Mouse (Mus musculus) spleen, adult 2 months (tissue): ENCODE measurements around the gene Marcksl1. TPM values are rescaled to one million over a fixed set of nuclear protein-coding genes. Genes with fewer than 3 reads are reported as not detected.

Experiments
- DNase-seq, 2 experiments: peaks; one replicate each; pipeline versions ENCODE4 v3.0.0 to v3.0.0-alpha.2; 2012 to 2021; ENCODE audit warnings: low spot score in 2 of 2, low read depth in 1 of 2
- H3K27ac ChIP-seq: fragments of 200-500 bp; 2 replicates; pipeline ENCODE4 v1.5.1; 2012; ENCODE audit warnings: low read length, inconsistent platforms; ENCODE audit not compliant: insufficient read depth
- H3K27me3 ChIP-seq: fragments of 200-500 bp; 2 replicates; pipeline ENCODE4 v1.6.1; 2012; ENCODE audit warnings: mild to moderate bottlenecking, moderate library complexity, low read length, inconsistent platforms; ENCODE audit not compliant: control insufficient read depth, insufficient read depth
- H3K36me3 ChIP-seq: fragments of 200-500 bp; 2 replicates; pipeline ENCODE4 v1.6.1; 2012; ENCODE audit warnings: mild to moderate bottlenecking, low read length, inconsistent platforms; ENCODE audit not compliant: control insufficient read depth, insufficient read depth
- H3K4me1 ChIP-seq: fragments of 200-500 bp; 2 replicates; pipeline ENCODE4 v1.6.1; 2011; ENCODE audit warnings: inconsistent platforms; ENCODE audit not compliant: control insufficient read depth, insufficient read depth, insufficient read length
- H3K4me3 ChIP-seq: fragments of 200-500 bp; 2 replicates; pipeline ENCODE4 v1.5.1; 2011; ENCODE audit warnings: mild to moderate bottlenecking, inconsistent platforms; ENCODE audit not compliant: insufficient read depth, insufficient read length; ENCODE audit errors: extremely low read depth
- CTCF ChIP-seq: fragments of 200-500 bp; IDR thresholded peaks from 2 replicates; pipeline ENCODE4 v1.5.1; 2011; ENCODE audit warnings: mild to moderate bottlenecking, inconsistent platforms; ENCODE audit not compliant: insufficient read depth, insufficient read length, insufficient replicate concordance; ENCODE audit errors: extremely low read depth
- POLR2A ChIP-seq: fragments of 200-500 bp; IDR thresholded peaks from 2 replicates; pipeline ENCODE4 v1.6.1; 2011; ENCODE audit warnings: low read depth, low read length, inconsistent platforms
- WGBS: fragments of 180-500 bp; shearing (Covaris S2); methylation state at CpG from one replicate; pipeline ENCODE4 v1.1.7; 2018; 5-methylcytosine and 5-hydroxymethylcytosine counted together
- polyA plus RNA-seq: library from polyadenylated mRNA; depleted of rRNA; stranded (reverse); fragments of >200 nt; gene quantifications from 2 replicates; pipeline ENCODE4 v1.2.3, GENCODE M21; 2012

The Marcksl1 gene
- polyA plus RNA-seq, 1 experiment, result 44.0 TPM

GRCm38 (mm10) chr4:129494681-129495080 lies 18.7 kb upstream of the Marcksl1 start:
- peaks cover 20% of the 10 kb centered on the region for H3K4me1 ChIP-seq
- 81% methylated on average over 7 of the region's 7 CpGs for WGBS
- no peak for DNase-seq
- peaks cover 1% of the 10 kb centered on the region; the same call in 1 of the 2 replicates for H3K27me3 ChIP-seq
- H3K27ac ChIP-seq, result no peak overlapping the region
- no peak for TF ChIP-seq POLR2A
- no peak for TF ChIP-seq CTCF
- H3K36me3 ChIP-seq, result no peaks in the 10 kb centered on the region
- H3K4me3 ChIP-seq, result no peak overlapping the region

GRCm38 (mm10) chr4:129495672-129496562 lies 17.5 kb upstream of the Marcksl1 start:
- no peaks in the 10 kb centered on the region for H3K36me3 ChIP-seq
- peaks cover 20% of the 10 kb centered on the region for H3K4me1 ChIP-seq
- H3K27me3 ChIP-seq, result peaks cover 1% of the 10 kb centered on the region; the same call in 1 of the 2 replicates
- H3K4me3 ChIP-seq, result peak overlapping the region; percentile 11; the same call in 1 of the 2 replicates
- peak overlapping the region; percentile 59 for H3K27ac ChIP-seq
- DNase-seq, result peak in 1 of 2 experiments; percentile 31
- TF ChIP-seq CTCF, result peak; percentile 33; the same call in 1 of the 2 replicates
- TF ChIP-seq POLR2A, result no peak
- WGBS, result 25% methylated on average over 16 of the region's 16 CpGs

GRCm38 (mm10) chr4:129496631-129497030 lies 16.8 kb upstream of the Marcksl1 start:
- WGBS, result 3% methylated on average over 6 of the region's 6 CpGs
- peak; percentile 22 to 58 for DNase-seq
- TF ChIP-seq CTCF (no peak), POLR2A (no peak)
- no peaks in the 10 kb centered on the region for H3K36me3 ChIP-seq
- peak overlapping the region; percentile 11; the same call in 1 of the 2 replicates for H3K4me3 ChIP-seq
- H3K4me1 ChIP-seq, result peaks cover 17% of the 10 kb centered on the region
- peaks cover under 1% of the 10 kb centered on the region; the same call in 1 of the 2 replicates for H3K27me3 ChIP-seq
- peak overlapping the region; percentile 59 for H3K27ac ChIP-seq

- TF ChIP-seq CTCF (no peak), POLR2A (no peak)
- DNase-seq, result no peak
- H3K27ac ChIP-seq, result no peak overlapping the region
- peaks cover 18% of the 10 kb centered on the region; the same call in 1 of the 2 replicates for H3K4me1 ChIP-seq
- WGBS, result 91% methylated on average over 3 of the region's 3 CpGs
- H3K27me3 ChIP-seq, result no peaks in the 10 kb centered on the region
- H3K4me3 ChIP-seq, result no peak overlapping the region
- no peaks in the 10 kb centered on the region for H3K36me3 ChIP-seq
Measured at GRCm38 (mm10) chr4:129498941-129499340, 14.4 kb upstream of the Marcksl1 start.

- no peak for DNase-seq
- Histone ChIP-seq H3K4me3 (no peak overlapping the region; the same call in 1 of the 2 replicates), H3K4me1 (peaks cover 18% of the 10 kb centered on the region; the same call in 1 of the 2 replicates), H3K27me3 (no peaks in the 10 kb centered on the region), H3K36me3 (no peaks in the 10 kb centered on the region), H3K27ac (peak overlapping the region; percentile 96)
- 82% methylated on average over 8 of the region's 8 CpGs for WGBS
- TF ChIP-seq POLR2A (no peak), CTCF (no peak)
Measured at GRCm38 (mm10) chr4:129500017-129500416, 13.4 kb upstream of the Marcksl1 start.

- TF ChIP-seq POLR2A, result peak; percentile 76
- no peak for TF ChIP-seq CTCF
Measured at GRCm38 (mm10) chr4:129500607-129501566, 12.5 kb upstream of the Marcksl1 start.

More at GRCm38 (mm10) chr4:129500607-129501566, 12.5 kb upstream of the Marcksl1 start:
- H3K4me3 ChIP-seq, result peak overlapping the region; percentile 67
- peaks cover 18% of the 10 kb centered on the region; the same call in 1 of the 2 replicates for H3K4me1 ChIP-seq
- H3K36me3 ChIP-seq, result no peaks in the 10 kb centered on the region
- H3K27me3 ChIP-seq, result no peaks in the 10 kb centered on the region
- peak; percentile 53 to 87 for DNase-seq
- 3% methylated on average over 47 of the region's 49 CpGs for WGBS
- peak overlapping the region; percentile 96 for H3K27ac ChIP-seq
